Comparison of ENCODE assay signal across 21 mouse cellular contexts in genomic region chr4:44542101-44542500, GRCm38 (mm10).
DNase-seq lines count a peak whose midpoint lies in the region; ATAC-seq lines count a peak whose summit lies in the region.
"Had no signal": no experiment of that assay in that cellular context is flagged by ENCODE, and none has a peak within 500 bp of the region (broad histone marks: within the 10 kb centered on the region; RNA-seq: fewer than 3 reads in every experiment).

No protein-coding gene starts in this region.

- ATAC-seq in inflammation-experienced regulatory T-cells, adult 6 months, result no peak
- ATAC-seq: activated CD4-positive, CD25-positive, alpha-beta regulatory T cell, adult 4 months; forebrain, embryonic 13.5 days; forebrain, embryonic 15.5 days; forebrain, postnatal 0 days; Patski had no signal

- peak; percentile 19 for DNase-seq in A20 (ENCODE audit: low read depth, low spot score)
- DNase-seq in B cell, adult 2 months, result peak; percentile 63 to 71
- DNase-seq in splenic B cell, adult 2 months (ENCODE audit: low read depth, low spot score), result peak; percentile 59
- DNase-seq in kidney, postnatal 25 days, result no peak
- DNase-seq: adrenal gland, adult 8-10 months; adrenal gland, postnatal 14 days; adrenal gland, postnatal 36 days; cerebellum, adult 11-12 months; cerebellum, adult 2 months; cerebellum, adult 9-10 months; cerebellum, postnatal 10 days; cerebellum, postnatal 25 days; forebrain, postnatal 0 days had no signal

- no peaks in the 10 kb centered on the region for H3K27me3 ChIP-seq in splenic B cell, adult 2 months (ENCODE audit: control insufficient read depth, insufficient read depth, low read length, poor library complexity, severe bottlenecking)

- H3K36me3 ChIP-seq in splenic B cell, adult 2 months (ENCODE audit: control insufficient read depth, insufficient read depth, low read length, poor library complexity, severe bottlenecking), result peaks cover 25% of the 10 kb centered on the region
- H3K36me3 ChIP-seq: embryonic facial prominence, embryonic 10.5 days; embryonic facial prominence, embryonic 12.5 days; forebrain, embryonic 15.5 days; G1E had no signal

Comparison
In these comparisons a context has a peak if more than half of its experiments do, and no peak if none do; other contexts are left out.
1. DNase-seq: peak in A20 (single experiment), B cell, adult 2 months (2 of 2) and splenic B cell, adult 2 months (single experiment); none in kidney, postnatal 25 days (0 of 2).